Mouse (Mus musculus) midbrain, postnatal 0 days (tissue): ENCODE results near the gene Pom121. TPM values are rescaled to one million over a fixed set of nuclear protein-coding genes. Genes with fewer than 3 reads are reported as not detected.

ENCODE experiments used
- ATAC-seq: fragments of 200-750 bp; cut with Nextera tagmentation; 2 replicates; pipeline ENCODE4 v1.8.0; 2017; ENCODE audit warnings: moderate number of reproducible peaks, mild to moderate bottlenecking, moderate TSS enrichment, moderate library complexity; ENCODE audit not compliant: low FRiP score
- DNase-seq: peaks from one replicate; pipeline ENCODE4 v3.0.0-alpha.2; 2015; ENCODE audit warnings: low spot score
- H3K27ac ChIP-seq: fragments of 300-500 bp; sonication (generic); 2 replicates; pipeline ENCODE4 v1.5.1; 2014; ENCODE audit warnings: low read depth, mild to moderate bottlenecking, low read length, mixed read lengths
- H3K27me3 ChIP-seq: fragments of 300-500 bp; sonication (generic); 2 replicates; pipeline ENCODE4 v1.6.1; 2014; ENCODE audit warnings: low read length, control low read depth, mixed read lengths; ENCODE audit not compliant: insufficient read depth
- H3K36me3 ChIP-seq: fragments of 300-500 bp; sonication (generic); 2 replicates; pipeline ENCODE4 v1.6.1; 2014; ENCODE audit warnings: low read length, control low read depth, mixed read lengths; ENCODE audit not compliant: insufficient read depth
- H3K4me1 ChIP-seq: fragments of 300-500 bp; sonication (generic); 2 replicates; pipeline ENCODE4 v1.6.1; 2014; ENCODE audit warnings: mild to moderate bottlenecking, control low read depth, antibody characterized with exemption, low read length, mixed read lengths; ENCODE audit not compliant: insufficient read depth
- H3K4me2 ChIP-seq: fragments of 300-500 bp; sonication (generic); 2 replicates; pipeline ENCODE4 v1.6.1; 2014; ENCODE audit warnings: low read depth, mild to moderate bottlenecking, low read length, mixed read lengths; ENCODE audit not compliant: poor library complexity, severe bottlenecking
- H3K4me3 ChIP-seq: fragments of 300-500 bp; sonication (generic); 2 replicates; pipeline ENCODE4 v1.5.1; 2014; ENCODE audit warnings: low read depth, mild to moderate bottlenecking, low read length, moderate library complexity
- H3K9ac ChIP-seq: fragments of 300-500 bp; sonication (generic); replicated peaks from 2 replicates; pipeline ENCODE4 v1.6.1; 2014; ENCODE audit warnings: mild to moderate bottlenecking, low read length, moderate library complexity, mixed read lengths; ENCODE audit not compliant: poor library complexity, severe bottlenecking
- H3K9me3 ChIP-seq: fragments of 300-500 bp; sonication (generic); 2 replicates; pipeline ENCODE4 v1.6.1; 2016; ENCODE audit warnings: low read length, control low read depth
- CTCF ChIP-seq: IDR thresholded peaks from 2 replicates; pipeline ENCODE4 v1.5.1; 2016; ENCODE audit warnings: antibody characterized with exemption, mild to moderate bottlenecking
- WGBS: fragments of 180-500 bp; shearing (Covaris S2); extraction: QIAGEN DNeasy Blood & Tissue Kit; methylation state at CpG from one replicate; pipeline ENCODE4 v1.1.7; 2014; 5-methylcytosine and 5-hydroxymethylcytosine counted together
- polyA plus RNA-seq: library from polyadenylated mRNA; unstranded; fragments of >200 nt; fragmentation: Nextera tagmentation; extraction: Ambion mirVana; gene quantifications from 2 replicates; pipeline ENCODE4 v1.2.1, GENCODE M21; 2015
- total RNA-seq: library from RNA; depleted of rRNA; stranded (reverse); fragments of >200 nt; gene quantifications from 2 replicates; pipeline ENCODE4 v1.2.3, GENCODE M21; 2014

The Pom121 gene
- total and polyA plus RNA-seq, 2 experiments from 2014 or later, result 8.5 to 12.8 TPM

- Histone ChIP-seq H3K4me1 (no peaks in the 10 kb centered on the region), H3K36me3 (no peaks in the 10 kb centered on the region), H3K27me3 (peaks cover 9% of the 10 kb centered on the region; the same call in 1 of the 2 replicates), H3K9ac (no peak overlapping the region), H3K9me3 (no peaks in the 10 kb centered on the region; the same call in 1 of the 2 replicates), H3K27ac (no peak overlapping the region), H3K4me2 (no peak overlapping the region), H3K4me3 (no peak overlapping the region)
- no peak for ATAC-seq
- DNase-seq, result no peak
- WGBS, result 25% methylated on average over 15 of the region's 20 CpGs
- TF ChIP-seq CTCF, result peak; percentile 43
These were observed 40.8 kb downstream of the Pom121 start for GRCm38 (mm10) chr5:135353564-135353963.

- Histone ChIP-seq H3K4me2 (no peak within 1 kb of the TSS), H3K4me1 (no peaks in the 10 kb centered on the region), H3K27ac (no peak within 1 kb of the TSS), H3K9me3 (no peaks in the 10 kb centered on the region; the same call in 1 of the 2 replicates), H3K9ac (no peak within 1 kb of the TSS), H3K4me3 (no peak within 1 kb of the TSS), H3K36me3 (no peaks in the 10 kb centered on the region), H3K27me3 (peaks cover 9% of the 10 kb centered on the region; the same call in 1 of the 2 replicates)
- ATAC-seq (no peak), DNase-seq (no peak)
- 58% methylated on average over 9 of the region's 9 CpGs for WGBS
- no peak for TF ChIP-seq CTCF
These were observed 41.4 kb downstream of the Pom121 start, which contains the start of gene Trim50 for GRCm38 (mm10) chr5:135352995-135353394. Gene Trim50, plus strand, starts transcription at chr5:135353295.

- H3K4me1 ChIP-seq, result no peaks in the 10 kb centered on the region
- H3K9me3 ChIP-seq, result no peaks in the 10 kb centered on the region; the same call in 1 of the 2 replicates
- WGBS, result 90% methylated on average over 13 of the region's 13 CpGs
- H3K36me3 ChIP-seq, result no peaks in the 10 kb centered on the region
- H3K27ac ChIP-seq, result no peak overlapping the region
- H3K9ac ChIP-seq, result no peak overlapping the region
- H3K27me3 ChIP-seq, result peaks cover 9% of the 10 kb centered on the region; the same call in 1 of the 2 replicates
- TF ChIP-seq CTCF, result no peak
- DNase-seq (no peak), ATAC-seq (no peak)
- H3K4me2 ChIP-seq, result no peak overlapping the region
- H3K4me3 ChIP-seq, result no peak overlapping the region
These were observed 42.7 kb downstream of the Pom121 start for GRCm38 (mm10) chr5:135351606-135352005.

GRCm38 (mm10) chr5:135349862-135350261, 44.5 kb downstream of the Pom121 start, which contains the start of gene Fkbp6:
Gene Fkbp6, minus strand, starts transcription at chr5:135350044.
- H3K4me3 ChIP-seq, result no peak within 1 kb of the TSS
- no peak within 1 kb of the TSS for H3K9ac ChIP-seq
- no peak within 1 kb of the TSS for H3K4me2 ChIP-seq
- WGBS, result 88% methylated on average over 35 of the region's 35 CpGs
- no peak within 1 kb of the TSS for H3K27ac ChIP-seq
- no peak for TF ChIP-seq CTCF
- H3K4me1 ChIP-seq, result no peaks in the 10 kb centered on the region
- no peaks in the 10 kb centered on the region; the same call in 1 of the 2 replicates for H3K9me3 ChIP-seq
- H3K36me3 ChIP-seq, result no peaks in the 10 kb centered on the region
- H3K27me3 ChIP-seq, result peaks cover 9% of the 10 kb centered on the region; the same call in 1 of the 2 replicates
- ATAC-seq, result no peak
- DNase-seq, result no peak

DNA sequence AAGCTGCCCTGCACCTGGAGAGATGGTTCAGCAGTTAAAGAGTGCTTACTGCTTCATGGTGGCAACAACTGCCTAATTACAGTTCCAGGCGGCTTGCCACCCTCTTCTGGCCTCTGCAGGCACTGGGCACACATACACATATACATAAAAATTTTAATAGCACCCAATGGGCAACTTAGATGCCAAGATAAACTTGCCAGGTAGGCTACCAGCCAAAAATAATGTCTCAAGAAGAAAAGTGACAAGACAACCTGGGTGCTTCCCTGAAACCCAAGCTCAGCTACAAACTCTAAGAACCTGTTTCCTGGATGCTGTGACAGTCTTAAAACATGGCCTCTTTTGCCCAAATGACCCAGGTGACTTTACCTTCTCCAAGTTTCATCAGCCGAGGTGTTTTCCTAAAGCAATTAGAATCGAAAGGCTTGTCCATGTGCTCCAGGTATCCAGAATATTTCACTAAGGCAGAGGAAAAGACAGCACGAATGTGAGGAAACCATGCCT, 46.8 kb downstream of the Pom121 start:
- Histone ChIP-seq H3K4me1 (no peaks in the 10 kb centered on the region), H3K9ac (no peak overlapping the region), H3K4me2 (no peak overlapping the region), H3K4me3 (no peak overlapping the region), H3K9me3 (no peaks in the 10 kb centered on the region; the same call in 1 of the 2 replicates), H3K27me3 (no peaks in the 10 kb centered on the region), H3K36me3 (no peaks in the 10 kb centered on the region), H3K27ac (no peak overlapping the region)
- DNase-seq (no peak), ATAC-seq (no peak)
- TF ChIP-seq CTCF, result no peak
- WGBS, result 69% methylated on average over 4 of the region's 4 CpGs

DNA sequence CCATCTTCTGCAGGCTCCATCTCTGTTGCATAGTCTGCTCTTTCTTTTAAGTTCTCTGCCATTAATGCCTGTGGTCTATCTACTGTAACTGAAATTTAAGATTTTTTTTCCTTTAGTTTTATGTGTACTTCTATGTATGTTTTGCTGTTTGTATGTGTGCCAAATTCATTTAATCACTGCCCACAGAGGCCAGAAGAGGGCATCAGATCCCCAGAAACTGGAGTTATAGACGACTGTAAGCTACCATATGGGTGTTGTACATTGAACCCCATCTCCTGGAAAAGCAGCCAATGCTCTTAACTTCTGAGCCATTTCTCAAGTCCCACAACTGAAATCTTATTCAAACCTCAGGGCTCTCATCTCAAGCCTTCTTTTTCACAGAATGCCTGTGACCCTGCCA, 47.9 kb downstream of the Pom121 start:
- Histone ChIP-seq H3K9ac (no peak overlapping the region), H3K27ac (no peak overlapping the region), H3K36me3 (no peaks in the 10 kb centered on the region), H3K4me3 (no peak overlapping the region), H3K4me2 (no peak overlapping the region), H3K4me1 (no peaks in the 10 kb centered on the region), H3K9me3 (no peaks in the 10 kb centered on the region; the same call in 1 of the 2 replicates), H3K27me3 (no peaks in the 10 kb centered on the region)
- peak; percentile 50 for TF ChIP-seq CTCF
- no peak for DNase-seq
- no peak for ATAC-seq
- 24% methylated on average over 1 of the region's 1 CpGs for WGBS
